Mouse (Mus musculus) liver, postnatal 0 days (tissue): ENCODE measurements around the gene Minos1.

Experiments
- CTCF ChIP-seq: sonication (generic); IDR thresholded peaks from 2 replicates; pipeline ENCODE4 v1.5.1; 2016; ENCODE audit warnings: antibody characterized with exemption, low read depth
- EP300 ChIP-seq: IDR thresholded peaks from 2 replicates; pipeline ENCODE4 v1.6.1; 2016; ENCODE audit warnings: antibody characterized with exemption, low read depth, mild to moderate bottlenecking

DNA sequence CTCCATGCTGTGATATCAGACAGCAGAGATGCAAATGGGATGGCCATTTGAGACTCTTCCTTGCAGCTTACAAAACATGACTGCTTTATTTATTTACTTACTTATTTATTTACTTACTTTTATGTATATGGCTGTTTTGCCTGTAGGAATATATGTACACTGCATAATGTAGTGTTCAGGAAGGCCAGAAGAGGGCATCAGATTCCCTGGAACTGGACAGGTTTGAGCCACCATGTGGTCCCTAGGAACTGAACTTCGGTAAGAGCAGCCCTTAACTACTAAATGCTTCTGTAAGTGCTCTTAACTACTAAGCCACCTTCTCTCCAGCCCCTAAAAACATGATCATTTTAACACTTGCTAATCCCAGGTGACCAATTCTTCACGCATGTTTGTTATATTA lies 52.6 kb downstream of the Minos1 start:
- TF ChIP-seq CTCF (peak; percentile 50), EP300 (no peak)
